Mouse (Mus musculus) layer of hippocampus, adult 2 months (tissue): ENCODE results near the gene 4930415O20Rik. TPM values are rescaled to one million over a fixed set of nuclear protein-coding genes. Genes with fewer than 3 reads are reported as not detected.

Experiments used
- DNase-seq, 2 experiments: peaks; one replicate each; pipeline ENCODE4 v3.0.0; 2022; ENCODE audit warnings: low spot score in 2 of 2
- H3K27ac ChIP-seq: fragments of 200-600 bp; 2 replicates; pipeline ENCODE4 v1.8.1; 2022
- H3K4me3 ChIP-seq: fragments of 200-600 bp; 2 replicates; pipeline ENCODE4 v1.8.1; 2022; ENCODE audit warnings: mild to moderate bottlenecking
- CTCF ChIP-seq: fragments of 200-600 bp; conservative IDR thresholded peaks from 2 replicates; pipeline ENCODE4 v1.8.1; 2022; ENCODE audit warnings: antibody characterized with exemption, mild to moderate bottlenecking, moderate library complexity
- total RNA-seq, 2 experiments: library from RNA; stranded (reverse); gene quantifications; 2 replicates each; pipeline ENCODE4 v1.2.3; 2021

The 4930415O20Rik gene
- total RNA-seq, 2 experiments from 2014 or later, result not detected

- no peak overlapping the region; the same call in 1 of the 2 replicates for H3K4me3 ChIP-seq
- TF ChIP-seq CTCF, result peak; percentile 99
- DNase-seq, result peak in 1 of 2 experiments; percentile 78
- no peak overlapping the region for H3K27ac ChIP-seq
These were observed 60.7 kb downstream of the 4930415O20Rik start for GRCm38 (mm10) chr15:98631493-98631892.

GRCm38 (mm10) chr15:98632107-98632744, 61.4 kb downstream of the 4930415O20Rik start:
- DNase-seq, result peak in 1 of 2 experiments; percentile 65
- H3K4me3 ChIP-seq, result peak overlapping the region; percentile 53
- no peak overlapping the region for H3K27ac ChIP-seq
- no peak for TF ChIP-seq CTCF

- Histone ChIP-seq H3K4me3 (peak overlapping the region; percentile 53; the same call in 1 of the 2 replicates), H3K27ac (no peak overlapping the region)
- DNase-seq, result no peak
- no peak for TF ChIP-seq CTCF
These were observed 62.1 kb downstream of the 4930415O20Rik start for GRCm38 (mm10) chr15:98632921-98633320.

- no peak for DNase-seq
- no peak for TF ChIP-seq CTCF
- peak overlapping the region; percentile 84 for H3K27ac ChIP-seq
- H3K4me3 ChIP-seq, result peak overlapping the region; percentile 67
These were observed 63.1 kb downstream of the 4930415O20Rik start for GRCm38 (mm10) chr15:98633822-98634470.

- Histone ChIP-seq H3K4me3 (peak overlapping the region; percentile 67), H3K27ac (peak overlapping the region; percentile 84)
- TF ChIP-seq CTCF, result no peak
- DNase-seq, result peak; percentile 74 to 85
These were observed 63.8 kb downstream of the 4930415O20Rik start for GRCm38 (mm10) chr15:98634541-98635081.

GRCm38 (mm10) chr15:98635291-98635841, 64.6 kb downstream of the 4930415O20Rik start:
- no peak for DNase-seq
- Histone ChIP-seq H3K27ac (peak overlapping the region; percentile 84), H3K4me3 (peak overlapping the region; percentile 67)
- no peak for TF ChIP-seq CTCF

- TF ChIP-seq CTCF, result no peak
- H3K27ac ChIP-seq, result peak overlapping the region; percentile 84; the same call in 1 of the 2 replicates
- no peak for DNase-seq
These were observed 65.7 kb downstream of the 4930415O20Rik start for GRCm38 (mm10) chr15:98636517-98636916.

GRCm38 (mm10) chr15:98637155-98637554, 66.4 kb downstream of the 4930415O20Rik start:
- Histone ChIP-seq H3K4me3 (no peak overlapping the region; the same call in 1 of the 2 replicates), H3K27ac (no peak overlapping the region)
- DNase-seq, result no peak
- TF ChIP-seq CTCF, result no peak

More at GRCm38 (mm10) chr15:98636517-98636916, 65.7 kb downstream of the 4930415O20Rik start:
- peak overlapping the region; percentile 67 for H3K4me3 ChIP-seq

Other genes with a start within 250 kb of the 4930415O20Rik start
- not detected for gene Olfr284, start 230.0 kb upstream of the 4930415O20Rik start, total RNA-seq
- not detected for gene Olfr283, start 190.1 kb upstream of the 4930415O20Rik start, total RNA-seq
- not detected for gene Olfr282, start 139.8 kb upstream of the 4930415O20Rik start, total RNA-seq
- not detected for gene Olfr281, start 118.4 kb upstream of the 4930415O20Rik start, total RNA-seq
- not detected for gene OR5BS1P, start 101.1 kb upstream of the 4930415O20Rik start, total RNA-seq
- not detected for gene Lalba, start 88.3 kb upstream of the 4930415O20Rik start, total RNA-seq
- gene Olfr279, start 78.6 kb upstream of the 4930415O20Rik start, total RNA-seq, result not detected
- 10 to 100 TPM; 62.2 to 62.5 TPM for gene Kansl2, start 36.7 kb upstream of the 4930415O20Rik start, total RNA-seq
- 10 to 100 TPM; 43.8 to 48.3 TPM for gene Ccnt1, start 81 bp upstream of the 4930415O20Rik start, total RNA-seq
- gene Adcy6, start 39.1 kb downstream of the 4930415O20Rik start, total RNA-seq, result 10 to 100 TPM; 49.6 to 52.4 TPM
- 100 to 1,000 TPM; 207 to 212 TPM for gene Cacnb3, start 59.8 kb downstream of the 4930415O20Rik start, total RNA-seq
- gene Ddx23, start 91.9 kb downstream of the 4930415O20Rik start, total RNA-seq, result 10 to 100 TPM; 79.7 to 87.4 TPM
- gene Rnd1, start 106.5 kb downstream of the 4930415O20Rik start, total RNA-seq, result 1 to 10 TPM; 6.4 to 6.9 TPM
- gene Ccdc65, start 137.2 kb downstream of the 4930415O20Rik start, total RNA-seq, result 1 to 10 TPM; 6.7 to 9.5 TPM
- gene Fkbp11, start 157.2 kb downstream of the 4930415O20Rik start, total RNA-seq, result 1 to 10 TPM in 1 of 2 experiments, under 1 TPM in 1; 0.66 to 1.3 TPM
- gene Arf3, start 192.2 kb downstream of the 4930415O20Rik start, total RNA-seq, result 100 to 1,000 TPM; 820 to 852 TPM
- under 1 TPM; 0.15 to 0.38 TPM for gene Wnt10b, start 207.1 kb downstream of the 4930415O20Rik start, total RNA-seq
- gene Wnt1, start 218.9 kb downstream of the 4930415O20Rik start, total RNA-seq, result not detected
- gene Ddn, start 238.5 kb downstream of the 4930415O20Rik start, total RNA-seq, result 1,000 to 10,000 TPM; 1,636 to 1,683 TPM